Mouse (Mus musculus): ENCODE measurements around the gene H2-M10.6. TPM values are rescaled to one million over a fixed set of nuclear protein-coding genes. Genes with fewer than 3 reads are reported as not detected.
"Not testable (repeated sequence)": the region's sequence is repeated elsewhere in the genome, so short reads cannot be mapped to it uniquely, and the experiment has no call there.

H2-M10.6 gene
- not detected for total RNA-seq (2021)

- intact Hi-C loops (cut with DNase I): loop anchor here (1.0 kb wide), 1 partner anchor 447 kb away; no protein-coding TSS in a partner anchor
- no peak for DNase-seq
These were observed at the start of gene H2-M10.6 for GRCm38 (mm10) chr17:36811871-36812270. Gene H2-M10.6, plus strand, starts transcription at chr17:36812171.

- intact Hi-C loops (cut with DNase I): loop anchor here (10.0 kb wide), 1 partner anchor 379 kb away; no protein-coding TSS in a partner anchor
- DNase-seq: no peak
These were observed 48.2 kb upstream of the H2-M10.6 start for GRCm38 (mm10) chr17:36763816-36764215.

- DNase-seq: not testable (repeated sequence)
- intact Hi-C loops (cut with DNase I): loop anchor here (10.0 kb wide), 1 partner anchor 379 kb away; no protein-coding TSS in a partner anchor
These were observed 47.7 kb upstream of the H2-M10.6 start for GRCm38 (mm10) chr17:36764244-36764643.

GRCm38 (mm10) chr17:36765403-36765802, 46.6 kb upstream of the H2-M10.6 start:
- intact Hi-C loops (cut with DNase I): loop anchor here (10.0 kb wide), 1 partner anchor 381 kb away; no protein-coding TSS in a partner anchor
- not testable (repeated sequence) for DNase-seq

- DNase-seq; intact Hi-C loops (cut with DNase I): not testable (repeated sequence)
These were observed 39.4 kb upstream of the H2-M10.6 start, which contains the start of gene H2-M10.5 for GRCm38 (mm10) chr17:36772610-36773009. Gene H2-M10.5, plus strand, starts transcription at chr17:36772910.

GRCm38 (mm10) chr17:36781533-36781932, 30.4 kb upstream of the H2-M10.6 start:
- DNase-seq: no peak
- intact Hi-C loops (cut with DNase I): no loop called here

- intact Hi-C loops (cut with DNase I): loop anchor here (2.0 to 5.0 kb wide), 2 partner anchors 36 to 478 kb away; no protein-coding TSS in a partner anchor
These were observed 25.5 kb upstream of the H2-M10.6 start for GRCm38 (mm10) chr17:36786483-36786886.

GRCm38 (mm10) chr17:36788351-36788750, 23.6 kb upstream of the H2-M10.6 start:
- intact Hi-C loops (cut with DNase I): loop anchor here (2.0 to 5.0 kb wide), 2 partner anchors 34 to 432 kb away; no protein-coding TSS in a partner anchor
- DNase-seq: no peak

More at GRCm38 (mm10) chr17:36786483-36786886, 25.5 kb upstream of the H2-M10.6 start:
- peak; percentile 19 to 24 for DNase-seq

- DNase-seq: peak; percentile 49 to 53
- intact Hi-C loops (cut with DNase I): loop anchor here (2.0 to 5.0 kb wide), 2 partner anchors 34 to 432 kb away; no protein-coding TSS in a partner anchor
These were observed 23.2 kb upstream of the H2-M10.6 start for GRCm38 (mm10) chr17:36788801-36789200.

- intact Hi-C loops (cut with DNase I): no loop called here
- DNase-seq: no peak
These were observed 12.5 kb upstream of the H2-M10.6 start for GRCm38 (mm10) chr17:36799493-36799892.

GRCm38 (mm10) chr17:36799921-36800462, 12.0 kb upstream of the H2-M10.6 start:
- DNase-seq; intact Hi-C loops (cut with DNase I): not testable (repeated sequence)

- peak; percentile 36 to 64 for DNase-seq
- intact Hi-C loops (cut with DNase I): loop anchor here (5.0 kb wide), 2 partner anchors 37 to 73 kb away; partner anchors contain the start of gene Trim31
These were observed 12.0 kb downstream of the H2-M10.6 start for GRCm38 (mm10) chr17:36824005-36824404.

GRCm38 (mm10) chr17:36825525-36825924, 13.6 kb downstream of the H2-M10.6 start:
- intact Hi-C loops (cut with DNase I): no loop called here
- no peak for DNase-seq

GRCm38 (mm10) chr17:36826002-36826401, 14.0 kb downstream of the H2-M10.6 start:
- peak; percentile 80 to 84 for DNase-seq
- intact Hi-C loops (cut with DNase I): not testable (repeated sequence)

GRCm38 (mm10) chr17:36828488-36828887, 16.5 kb downstream of the H2-M10.6 start:
- intact Hi-C loops (cut with DNase I): no loop called here
- DNase-seq: no peak

GRCm38 (mm10) chr17:36830470-36830869, 18.5 kb downstream of the H2-M10.6 start:
- intact Hi-C loops (cut with DNase I): no loop called here

GRCm38 (mm10) chr17:36832694-36833093, 20.7 kb downstream of the H2-M10.6 start:
- no peak for DNase-seq
- intact Hi-C loops (cut with DNase I): no loop called here

More at GRCm38 (mm10) chr17:36830470-36830869, 18.5 kb downstream of the H2-M10.6 start:
- no peak for DNase-seq

GRCm38 (mm10) chr17:36835591-36836426, 23.8 kb downstream of the H2-M10.6 start:
- intact Hi-C loops (cut with DNase I): loop anchor here (5.0 kb wide), 1 partner anchor 121 kb away; the partner anchor contains the start of genes Znrd1 and Znrd1as
- DNase-seq: peak; percentile 56 to 66

- DNase-seq: no peak
- intact Hi-C loops (cut with DNase I): loop anchor here (5.0 kb wide), 1 partner anchor 121 kb away; the partner anchor contains the start of genes Znrd1 and Znrd1as
These were observed 24.4 kb downstream of the H2-M10.6 start for GRCm38 (mm10) chr17:36836427-36836812.

- peak; percentile 97 to 98 for DNase-seq
- intact Hi-C loops (cut with DNase I): loop anchor here (5.0 kb wide), 1 partner anchor 120 kb away; the partner anchor contains the start of genes Znrd1 and Znrd1as
These were observed 25.1 kb downstream of the H2-M10.6 start, which contains the start of gene Trim26 for GRCm38 (mm10) chr17:36836874-36837647. Gene Trim26, plus strand, starts transcription at chr17:36837134.
